Mouse (Mus musculus) testis, adult 2 months (tissue): Measurements from ENCODE around the gene Cep19.
"Not testable (repeated sequence)": the region's sequence is repeated elsewhere in the genome, so short reads cannot be mapped to it uniquely, and the experiment has no call there.

Experiments used
- CTCF ChIP-seq: fragments of 200-500 bp; IDR thresholded peaks from 2 replicates; pipeline ENCODE4 v1.5.1; 2012; ENCODE audit warnings: low read depth, mild to moderate bottlenecking, inconsistent platforms, low read length, moderate library complexity; ENCODE audit not compliant: control insufficient read depth, insufficient read depth, insufficient replicate concordance
- POLR2A ChIP-seq: fragments of 200-500 bp; IDR thresholded peaks from 2 replicates; pipeline ENCODE4 v1.6.1; 2012; ENCODE audit warnings: low read depth, mild to moderate bottlenecking, inconsistent platforms, low read length, moderate library complexity; ENCODE audit not compliant: control insufficient read depth

DNA sequence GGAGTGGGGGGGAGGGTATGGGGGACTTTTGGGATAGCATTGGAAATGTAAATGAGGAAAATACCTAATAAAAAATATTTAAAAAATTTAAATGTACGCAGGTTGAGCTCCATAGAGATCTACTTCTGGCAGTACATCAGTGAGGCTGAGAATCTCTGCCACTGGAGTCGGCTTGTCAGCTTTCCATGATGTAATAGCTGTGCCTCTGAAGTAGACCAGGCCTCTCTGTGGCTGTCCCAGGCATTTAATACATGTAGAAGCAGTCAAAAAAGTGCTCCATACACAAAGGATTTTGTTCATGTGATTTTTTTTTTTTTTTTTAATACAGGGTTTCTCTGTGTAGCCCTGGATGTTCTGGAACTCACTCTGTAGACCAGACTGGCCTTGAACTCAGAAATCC is 1.8 kb upstream of the Cep19 start:
- not testable (repeated sequence) for TF ChIP-seq CTCF, POLR2A
